Mouse (Mus musculus): Measurements from ENCODE around the gene Vps26a. TPM values are rescaled to one million over a fixed set of nuclear protein-coding genes. Genes with fewer than 3 reads are reported as not detected.
A peak's percentile ranks its signal among the peaks of the same experiment; 100 is the strongest.

Vps26a gene
- polyA plus RNA-seq, 1 experiment from 2014 or later, result 71.3 TPM

DNA sequence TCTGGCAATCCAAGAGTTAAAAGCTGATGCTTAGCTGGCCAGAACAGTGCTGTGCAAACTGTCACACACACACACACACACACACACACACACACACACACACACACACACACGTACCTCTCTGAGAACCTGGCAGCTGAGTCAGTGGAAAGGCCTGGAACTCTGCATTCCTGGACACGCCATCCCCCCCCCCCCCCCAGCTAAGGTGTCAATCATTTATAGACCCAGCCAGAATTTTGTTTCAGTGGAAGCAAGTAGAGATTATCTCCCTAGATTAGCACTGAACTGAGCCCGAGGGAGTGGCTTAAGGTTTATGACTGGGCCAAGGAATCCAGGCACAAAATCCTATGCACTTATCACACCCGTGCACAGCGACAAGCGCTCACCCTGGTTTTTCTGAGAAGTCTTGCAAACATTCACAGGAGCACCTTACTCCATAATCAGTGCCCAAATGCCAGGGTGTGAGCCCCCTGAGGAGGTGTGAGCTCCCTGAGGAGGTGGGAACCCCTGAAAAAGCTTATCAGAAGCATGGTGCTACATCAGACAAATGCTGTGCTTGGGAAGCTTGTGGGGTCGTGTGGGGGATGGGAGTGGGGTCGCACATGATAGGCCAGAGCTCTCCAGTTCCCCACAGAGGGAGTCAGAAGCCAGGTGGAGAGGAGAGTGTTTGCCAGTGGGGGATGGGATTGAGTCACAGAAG, 73.5 kb downstream of the Vps26a start:
- WGBS, result 5% methylated on average over 8 of the region's 8 CpGs
- Histone ChIP-seq H3K9me3 (replicated peaks) (no peaks in the 10 kb centered on the region), H3K27me3 (peaks cover 5% of the 10 kb centered on the region; the same call in 1 of the 2 replicates), H3K27ac (peak overlapping the region; percentile 42; the same call in 1 of the 2 replicates), H3K36me3 (no peaks in the 10 kb centered on the region), H3K9ac (no peak overlapping the region), H3K4me3 (no peak overlapping the region), H3K4me2 (no peak overlapping the region), H3K4me1 (replicated peaks) (peaks cover 13% of the 10 kb centered on the region)
- no peak for ATAC-seq (replicated peaks; ENCODE audit: insufficient number of reproducible peaks, insufficient read depth, low FRiP score, low read depth)

DNA sequence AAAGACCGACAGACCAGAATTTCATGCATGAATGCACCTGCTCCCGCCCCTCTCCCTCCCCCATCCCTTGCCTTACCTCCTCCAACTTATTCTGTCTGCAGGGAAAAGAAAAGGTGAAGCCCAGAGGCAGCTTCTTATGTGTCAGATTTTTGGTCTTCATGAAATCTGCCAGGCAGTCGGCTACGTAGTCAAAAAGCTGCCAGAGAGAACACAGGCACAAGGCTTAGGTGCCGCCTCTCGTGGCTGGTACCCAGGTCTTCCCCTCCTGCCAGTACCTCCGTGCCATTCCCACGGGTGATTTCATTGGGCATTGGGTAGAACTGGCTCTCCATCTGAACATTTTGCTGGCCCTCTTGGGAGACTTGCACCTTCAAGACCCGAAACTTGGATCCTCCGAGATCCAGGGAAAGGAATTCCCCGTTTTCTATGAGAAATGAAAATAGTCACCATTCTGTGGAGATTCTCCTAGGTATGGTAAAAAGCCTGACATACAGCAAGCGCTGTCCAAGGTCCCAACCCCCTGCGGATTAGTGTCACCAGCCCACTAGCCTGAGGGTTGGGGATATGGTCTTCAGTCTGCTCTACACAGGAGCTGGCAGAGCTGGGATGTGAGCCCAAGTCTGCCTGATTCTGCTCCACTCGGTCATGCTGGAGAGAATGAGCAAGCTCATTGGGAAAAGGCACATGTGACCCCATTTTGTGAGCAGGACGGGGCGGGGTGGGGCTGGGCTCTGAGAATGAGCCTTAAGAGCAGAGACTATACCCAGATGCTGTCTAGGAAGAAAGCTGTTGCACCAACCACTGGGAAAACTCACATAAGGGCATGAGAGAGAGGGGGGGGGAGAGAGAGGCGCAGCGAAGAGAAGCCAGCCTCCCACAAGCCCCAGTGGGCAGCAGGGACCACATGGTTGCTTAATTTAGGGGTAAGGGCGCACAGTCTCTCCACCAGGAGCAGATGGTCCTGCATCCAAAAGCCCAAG, 74.9 kb downstream of the Vps26a start:
- Histone ChIP-seq H3K36me3 (no peaks in the 10 kb centered on the region), H3K4me2 (no peak overlapping the region), H3K9ac (no peak overlapping the region), H3K27ac (no peak overlapping the region), H3K4me3 (no peak overlapping the region), H3K4me1 (replicated peaks) (peaks cover 13% of the 10 kb centered on the region), H3K27me3 (peaks cover 16% of the 10 kb centered on the region), H3K9me3 (replicated peaks) (no peaks in the 10 kb centered on the region)
- 63% methylated on average over 19 of the region's 19 CpGs for WGBS
- no peak for ATAC-seq (replicated peaks; ENCODE audit: insufficient number of reproducible peaks, insufficient read depth, low FRiP score, low read depth)

DNA sequence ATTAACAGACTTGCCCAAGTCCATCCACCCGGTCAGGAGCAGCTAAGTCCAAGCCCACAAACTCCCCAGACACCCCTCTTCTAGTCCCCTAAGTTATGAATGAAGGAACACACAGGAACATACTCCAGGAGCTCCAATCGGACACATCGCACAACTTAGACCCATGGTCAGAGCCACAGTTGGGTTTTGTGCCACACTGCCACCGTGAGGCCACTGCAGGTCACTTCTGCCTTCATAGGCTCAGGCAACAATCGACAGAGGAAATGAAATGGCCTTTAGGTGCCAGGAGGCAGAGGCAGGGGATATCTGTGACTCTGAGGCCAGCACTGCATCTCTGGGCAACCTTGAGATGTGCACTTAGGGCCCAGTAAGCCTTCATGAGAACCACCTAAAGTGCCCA, 75.7 kb downstream of the Vps26a start:
- Histone ChIP-seq H3K4me3 (no peak overlapping the region), H3K36me3 (no peaks in the 10 kb centered on the region), H3K27me3 (peaks cover 22% of the 10 kb centered on the region), H3K27ac (no peak overlapping the region), H3K4me1 (replicated peaks) (peaks cover 13% of the 10 kb centered on the region), H3K9ac (no peak overlapping the region), H3K4me2 (no peak overlapping the region), H3K9me3 (replicated peaks) (no peaks in the 10 kb centered on the region)
- WGBS, result 6% methylated on average over 5 of the region's 5 CpGs
- ATAC-seq (replicated peaks; ENCODE audit: insufficient number of reproducible peaks, insufficient read depth, low FRiP score, low read depth), result 0 out of 2 replicates have a peak, but pooled peaks have one; percentile 29

Other genes starting within 250 kb of the Vps26a start
- gene Tacr2, start 234.4 kb downstream of the Vps26a start, polyA plus RNA-seq (2015; fragmentation: Nextera tagmentation; extraction: Ambion mirVana), result 0.14 TPM in 1 of 2 replicates, not detected in the other
- 186 and 190 TPM in 2 replicates for gene Hk1, start 106.9 kb downstream of the Vps26a start, polyA plus RNA-seq (2015; fragmentation: Nextera tagmentation; extraction: Ambion mirVana)
- 0.13 and 0.30 TPM in 2 replicates for gene Hkdc1, start 64.3 kb downstream of the Vps26a start, polyA plus RNA-seq (2015; fragmentation: Nextera tagmentation; extraction: Ambion mirVana)
- 0.48 and 0.57 TPM in 2 replicates for gene 4930507D05Rik, start 37.3 kb downstream of the Vps26a start, polyA plus RNA-seq (2015; fragmentation: Nextera tagmentation; extraction: Ambion mirVana)
- gene Supv3l1, start 37.1 kb downstream of the Vps26a start, polyA plus RNA-seq (2015; fragmentation: Nextera tagmentation; extraction: Ambion mirVana), result 23.7 and 27.0 TPM in 2 replicates
- 11.7 and 21.5 TPM in 2 replicates for gene Srgn, start 40.6 kb upstream of the Vps26a start, polyA plus RNA-seq (2015; fragmentation: Nextera tagmentation; extraction: Ambion mirVana)
- 28.0 and 32.2 TPM in 2 replicates for gene Kif1bp, start 91.7 kb upstream of the Vps26a start, polyA plus RNA-seq (2015; fragmentation: Nextera tagmentation; extraction: Ambion mirVana)
- 9.7 and 11.1 TPM in 2 replicates for gene Ddx21, start 115.5 kb upstream of the Vps26a start, polyA plus RNA-seq (2015; fragmentation: Nextera tagmentation; extraction: Ambion mirVana)
- gene Ddx50, start 164.4 kb upstream of the Vps26a start, polyA plus RNA-seq (2015; fragmentation: Nextera tagmentation; extraction: Ambion mirVana), result 85.2 and 86.2 TPM in 2 replicates
- 1.3 and 1.4 TPM in 2 replicates for gene Stox1, start 239.3 kb upstream of the Vps26a start, polyA plus RNA-seq (2015; fragmentation: Nextera tagmentation; extraction: Ambion mirVana)